Mouse (Mus musculus): ENCODE data around the gene Olfr491. TPM values are rescaled to one million over a fixed set of nuclear protein-coding genes. Genes with fewer than 3 reads are reported as not detected.

The Olfr491 gene
- polyA plus RNA-seq (2014; fragmentation: Nextera tagmentation; extraction: Ambion mirVana), result not detected in 2 replicates

DNA sequence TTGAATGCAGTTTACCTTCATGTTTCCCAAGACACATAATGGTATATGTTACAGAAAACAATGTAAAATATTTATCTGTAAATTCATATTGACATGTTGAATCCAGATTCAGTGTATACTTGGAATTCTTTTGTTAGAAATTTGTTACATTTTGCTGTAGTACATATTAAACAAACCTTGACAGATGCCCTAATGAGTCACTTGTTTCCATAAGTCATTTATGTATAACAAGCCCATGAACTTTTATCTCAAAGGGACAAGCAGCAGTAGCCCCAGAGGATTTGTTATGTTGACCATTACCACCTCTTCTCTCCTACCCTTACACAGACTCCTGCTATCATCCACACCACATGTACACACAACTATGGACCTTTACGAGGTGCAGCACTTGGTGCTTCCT is at the start of gene Olfr491:
TSS of gene Olfr491 (plus strand) at position 301 of the 400 bp plus-strand sequence.
- no peaks in the 10 kb centered on the region for H3K9me3 ChIP-seq (ENCODE audit: control insufficient read depth, low read length)

GRCm38 (mm10) chr7:108288834-108289233 is 24.4 kb upstream of the Olfr491 start, which contains the start of gene Olfr490:
Gene Olfr490 (minus strand): TSS chr7:108288934.
- H3K9ac ChIP-seq, result no peak within 1 kb of the TSS
- H3K4me1 ChIP-seq (replicated peaks; ENCODE audit: control insufficient read depth, insufficient read depth, low read length), result no peaks in the 10 kb centered on the region
- no peaks in the 10 kb centered on the region for H3K27me3 ChIP-seq (ENCODE audit: control insufficient read depth, insufficient read depth, low read length)
- no peaks in the 10 kb centered on the region for H3K9me3 ChIP-seq (ENCODE audit: control insufficient read depth, low read length)
- no peak within 1 kb of the TSS for H3K27ac ChIP-seq
- ATAC-seq (ENCODE audit: low FRiP score) (no peak), DNase-seq (ENCODE audit: low spot score) (no peak)
- no peak within 1 kb of the TSS for H3K4me2 ChIP-seq (replicated peaks)
- no peaks in the 10 kb centered on the region for H3K36me3 ChIP-seq (replicated peaks; ENCODE audit: control insufficient read depth, insufficient read depth)
- H3K4me3 ChIP-seq (replicated peaks; ENCODE audit: low read length), result no peak within 1 kb of the TSS

More for the DNA sequence above, at the start of gene Olfr491:
- no peaks in the 10 kb centered on the region for H3K27me3 ChIP-seq (ENCODE audit: control insufficient read depth, insufficient read depth, low read length)
- H3K4me2 ChIP-seq (replicated peaks), result no peak within 1 kb of the TSS
- no peak within 1 kb of the TSS for H3K27ac ChIP-seq
- 74% methylated on average over 1 of the region's 1 CpGs for WGBS
- no peak for DNase-seq (ENCODE audit: low spot score)
- H3K36me3 ChIP-seq (replicated peaks; ENCODE audit: control insufficient read depth, insufficient read depth), result no peaks in the 10 kb centered on the region
- H3K4me1 ChIP-seq (replicated peaks; ENCODE audit: control insufficient read depth, insufficient read depth, low read length), result no peaks in the 10 kb centered on the region
- no peak within 1 kb of the TSS for H3K9ac ChIP-seq
- ATAC-seq (ENCODE audit: low FRiP score), result no peak
- H3K4me3 ChIP-seq (replicated peaks; ENCODE audit: low read length), result no peak within 1 kb of the TSS

- H3K36me3 ChIP-seq (replicated peaks; ENCODE audit: control insufficient read depth, insufficient read depth), result no peaks in the 10 kb centered on the region
- H3K4me2 ChIP-seq (replicated peaks), result no peak within 1 kb of the TSS
- no peaks in the 10 kb centered on the region for H3K27me3 ChIP-seq (ENCODE audit: control insufficient read depth, insufficient read depth, low read length)
- DNase-seq (ENCODE audit: low spot score) (no peak), ATAC-seq (ENCODE audit: low FRiP score) (no peak)
- 91% methylated on average over 2 of the region's 2 CpGs for WGBS
- no peak within 1 kb of the TSS for H3K4me3 ChIP-seq (replicated peaks; ENCODE audit: low read length)
- no peak within 1 kb of the TSS for H3K9ac ChIP-seq
- H3K4me1 ChIP-seq (replicated peaks; ENCODE audit: control insufficient read depth, insufficient read depth, low read length), result no peaks in the 10 kb centered on the region
- H3K9me3 ChIP-seq (ENCODE audit: control insufficient read depth, low read length), result no peaks in the 10 kb centered on the region
- no peak within 1 kb of the TSS for H3K27ac ChIP-seq
Measured at GRCm38 (mm10) chr7:108323574-108323973, 10.3 kb downstream of the Olfr491 start, which contains the start of gene Olfr492. Gene Olfr492 (minus strand): TSS chr7:108323674.

- no peaks in the 10 kb centered on the region for H3K36me3 ChIP-seq (replicated peaks; ENCODE audit: control insufficient read depth, insufficient read depth)
- no peak within 1 kb of the TSS for H3K27ac ChIP-seq
- H3K4me1 ChIP-seq (replicated peaks; ENCODE audit: control insufficient read depth, insufficient read depth, low read length), result no peaks in the 10 kb centered on the region
- DNase-seq (ENCODE audit: low spot score) (no peak), ATAC-seq (ENCODE audit: low FRiP score) (no peak)
- WGBS, result 75% methylated on average over 1 of the region's 1 CpGs
- H3K4me2 ChIP-seq (replicated peaks), result no peak within 1 kb of the TSS
- H3K27me3 ChIP-seq (ENCODE audit: control insufficient read depth, insufficient read depth, low read length), result no peaks in the 10 kb centered on the region
- H3K9me3 ChIP-seq (ENCODE audit: control insufficient read depth, low read length), result no peaks in the 10 kb centered on the region
- H3K9ac ChIP-seq, result no peak within 1 kb of the TSS
- H3K4me3 ChIP-seq (replicated peaks; ENCODE audit: low read length), result no peak within 1 kb of the TSS
Measured at GRCm38 (mm10) chr7:108346879-108347278, 33.6 kb downstream of the Olfr491 start, which contains the start of gene Olfr493. Gene Olfr493 (minus strand): TSS chr7:108346979.

GRCm38 (mm10) chr7:108365035-108365434 is 51.8 kb downstream of the Olfr491 start, which contains the start of gene Olfr494:
Gene Olfr494 (plus strand): TSS chr7:108365335.
- no peak within 1 kb of the TSS for H3K4me2 ChIP-seq (replicated peaks)
- no peaks in the 10 kb centered on the region for H3K4me1 ChIP-seq (replicated peaks; ENCODE audit: control insufficient read depth, insufficient read depth, low read length)
- no peak for DNase-seq (ENCODE audit: low spot score)
- WGBS, result 87% methylated on average over 3 of the region's 3 CpGs
- no peak within 1 kb of the TSS for H3K27ac ChIP-seq
- H3K27me3 ChIP-seq (ENCODE audit: control insufficient read depth, insufficient read depth, low read length), result no peaks in the 10 kb centered on the region
- H3K36me3 ChIP-seq (replicated peaks; ENCODE audit: control insufficient read depth, insufficient read depth), result no peaks in the 10 kb centered on the region
- ATAC-seq (ENCODE audit: low FRiP score), result no peak
- no peaks in the 10 kb centered on the region for H3K9me3 ChIP-seq (ENCODE audit: control insufficient read depth, low read length)
- H3K9ac ChIP-seq, result no peak within 1 kb of the TSS
- H3K4me3 ChIP-seq (replicated peaks; ENCODE audit: low read length), result no peak within 1 kb of the TSS

Other genes with a start within 250 kb of the Olfr491 start
- gene Olfr480, start 246.1 kb upstream of the Olfr491 start, polyA plus RNA-seq (2014; fragmentation: Nextera tagmentation; extraction: Ambion mirVana), result not detected in 2 replicates
- gene Olfr481, start 233.6 kb upstream of the Olfr491 start, polyA plus RNA-seq (2014; fragmentation: Nextera tagmentation; extraction: Ambion mirVana), result not detected in 2 replicates
- 0.13 TPM in 1 of 2 replicates, not detected in the other for gene Olfr482, start 215.9 kb upstream of the Olfr491 start, polyA plus RNA-seq (2014; fragmentation: Nextera tagmentation; extraction: Ambion mirVana)
- not detected in 2 replicates for gene Olfr483, start 212.6 kb upstream of the Olfr491 start, polyA plus RNA-seq (2014; fragmentation: Nextera tagmentation; extraction: Ambion mirVana)
- gene Olfr484, start 186.0 kb upstream of the Olfr491 start, polyA plus RNA-seq (2014; fragmentation: Nextera tagmentation; extraction: Ambion mirVana), result not detected in 2 replicates
- not detected in 2 replicates for gene Olfr485, start 153.6 kb upstream of the Olfr491 start, polyA plus RNA-seq (2014; fragmentation: Nextera tagmentation; extraction: Ambion mirVana)
- gene Olfr486, start 140.7 kb upstream of the Olfr491 start, polyA plus RNA-seq (2014; fragmentation: Nextera tagmentation; extraction: Ambion mirVana), result not detected in 2 replicates
- not detected in 2 replicates for gene Olfr487, start 98.8 kb upstream of the Olfr491 start, polyA plus RNA-seq (2014; fragmentation: Nextera tagmentation; extraction: Ambion mirVana)
- not detected in 2 replicates for gene Olfr488, start 55.1 kb upstream of the Olfr491 start, polyA plus RNA-seq (2014; fragmentation: Nextera tagmentation; extraction: Ambion mirVana)
- not detected in 2 replicates for gene Olfr490, start 24.5 kb upstream of the Olfr491 start, polyA plus RNA-seq (2014; fragmentation: Nextera tagmentation; extraction: Ambion mirVana)
- gene Olfr492, start 10.2 kb downstream of the Olfr491 start, polyA plus RNA-seq (2014; fragmentation: Nextera tagmentation; extraction: Ambion mirVana), result not detected in 2 replicates
- not detected in 2 replicates for gene Olfr493, start 33.5 kb downstream of the Olfr491 start, polyA plus RNA-seq (2014; fragmentation: Nextera tagmentation; extraction: Ambion mirVana)
- gene Olfr494, start 51.9 kb downstream of the Olfr491 start, polyA plus RNA-seq (2014; fragmentation: Nextera tagmentation; extraction: Ambion mirVana), result not detected in 2 replicates
- not detected in 2 replicates for gene Olfr495, start 79.7 kb downstream of the Olfr491 start, polyA plus RNA-seq (2014; fragmentation: Nextera tagmentation; extraction: Ambion mirVana)
- not detected in 2 replicates for gene Olfr497, start 107.0 kb downstream of the Olfr491 start, polyA plus RNA-seq (2014; fragmentation: Nextera tagmentation; extraction: Ambion mirVana)
- not detected in 2 replicates for gene Olfr498, start 151.9 kb downstream of the Olfr491 start, polyA plus RNA-seq (2014; fragmentation: Nextera tagmentation; extraction: Ambion mirVana)
- gene Olfr502, start 211.6 kb downstream of the Olfr491 start, polyA plus RNA-seq (2014; fragmentation: Nextera tagmentation; extraction: Ambion mirVana), result not detected in 2 replicates
- not detected in 2 replicates for gene Olfr503, start 231.1 kb downstream of the Olfr491 start, polyA plus RNA-seq (2014; fragmentation: Nextera tagmentation; extraction: Ambion mirVana)

All from hindbrain, embryonic 14.5 days (tissue).